Mouse (Mus musculus): ENCODE measurements at regions not wholly inside any gene's neighbourhood (a gene's known extent, or its start where the extent isn't known, plus 50 kb on each side); places are given as distances from the start of the nearest gene placed in this dataset.

DNA sequence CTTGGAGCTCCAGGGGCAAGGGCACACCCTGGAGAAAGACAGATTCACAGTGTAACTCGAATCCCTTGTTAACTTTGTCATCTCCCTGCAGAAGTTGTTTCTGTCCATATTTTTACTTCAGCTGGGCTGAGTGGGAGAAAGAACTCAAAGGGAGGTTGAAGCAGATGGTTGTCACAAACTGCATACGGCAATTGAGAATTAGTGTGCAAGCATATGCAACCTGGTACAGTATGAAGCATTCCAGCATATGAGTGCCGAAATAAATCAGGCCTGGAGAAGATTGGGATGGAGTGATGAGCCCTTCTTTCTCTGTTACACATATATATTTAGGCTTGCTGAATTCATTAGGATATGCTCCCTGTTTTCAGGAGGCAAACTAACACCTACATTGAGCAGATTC is 720.7 kb downstream of the Cypt12 start:
- TF ChIP-seq CTCF (IDR thresholded peaks at IDR 0.05; ENCODE audit: low read depth, low read length): no peak
- no peak for TF ChIP-seq GATA1 (IDR thresholded peaks at IDR 0.05; ENCODE audit: borderline replicate concordance, low read length)
- no peak for TF ChIP-seq GATA2 (IDR thresholded peaks at IDR 0.05; ENCODE audit: borderline replicate concordance, low read depth, low read length)
- TF ChIP-seq TAL1 (conservative IDR thresholded peaks at IDR 0.05; ENCODE audit: low read depth, low read length): no peak
- no peak for TF ChIP-seq POLR2AphosphoS5 (IDR thresholded peaks at IDR 0.05; ENCODE audit: insufficient replicate concordance, low read depth, low read length)
